Mouse (Mus musculus) mesoderm, embryonic 11.5 days (tissue): ENCODE measurements around the gene Gtsf2.
"Not testable (repeated sequence)": the region's sequence is repeated elsewhere in the genome, so short reads cannot be mapped to it uniquely, and the experiment has no call there.

Source experiments
- DNase-seq: peaks from one replicate; pipeline ENCODE4 v3.0.0-alpha.2; 2012; ENCODE audit warnings: low read depth, low spot score

Gtsf2 gene

GRCm38 (mm10) chr15:103448369-103448768 is at the start of gene Gtsf2:
Gene Gtsf2 (minus strand): TSS chr15:103448469.
- no peak for DNase-seq

- DNase-seq: no peak
Observed at GRCm38 (mm10) chr15:103496204-103497140, 48.2 kb upstream of the Gtsf2 start.

GRCm38 (mm10) chr15:103488336-103488735 is 40.1 kb upstream of the Gtsf2 start:
- no peak for DNase-seq

- no peak for DNase-seq
Observed at GRCm38 (mm10) chr15:103486658-103487057, 38.4 kb upstream of the Gtsf2 start.

GRCm38 (mm10) chr15:103485106-103485505 is 36.8 kb upstream of the Gtsf2 start:
- DNase-seq: no peak

- no peak for DNase-seq
Observed at GRCm38 (mm10) chr15:103484490-103484889, 36.2 kb upstream of the Gtsf2 start.

GRCm38 (mm10) chr15:103482488-103482887 is 34.2 kb upstream of the Gtsf2 start:
- peak; percentile 49 for DNase-seq

GRCm38 (mm10) chr15:103480129-103480528 is 31.9 kb upstream of the Gtsf2 start:
- no peak for DNase-seq

GRCm38 (mm10) chr15:103479080-103479606 is 30.9 kb upstream of the Gtsf2 start:
- no peak for DNase-seq

GRCm38 (mm10) chr15:103473769-103474168 is 25.5 kb upstream of the Gtsf2 start:
- DNase-seq: no peak

GRCm38 (mm10) chr15:103473182-103473581 is 24.9 kb upstream of the Gtsf2 start:
- no peak for DNase-seq

- DNase-seq: no peak
Observed at GRCm38 (mm10) chr15:103472265-103472664, 24.0 kb upstream of the Gtsf2 start.

- no peak for DNase-seq
Observed at GRCm38 (mm10) chr15:103471488-103472194, 23.4 kb upstream of the Gtsf2 start.

- no peak for DNase-seq
Observed at GRCm38 (mm10) chr15:103462539-103463261, 14.4 kb upstream of the Gtsf2 start.

- no peak for DNase-seq
Observed at GRCm38 (mm10) chr15:103454449-103454848, 6.2 kb upstream of the Gtsf2 start.

- DNase-seq: no peak
Observed at GRCm38 (mm10) chr15:103453551-103454218, 5.4 kb upstream of the Gtsf2 start, which contains the start of gene Nckap1l. Gene Nckap1l (plus strand): TSS chr15:103453794.

- not testable (repeated sequence) for DNase-seq
Observed at GRCm38 (mm10) chr15:103445966-103446365, 2.3 kb downstream of the Gtsf2 start.

GRCm38 (mm10) chr15:103430241-103430640 is 18.0 kb downstream of the Gtsf2 start, which contains the start of gene Gtsf1:
Gene Gtsf1 (minus strand): TSS chr15:103430470.
- DNase-seq: no peak

- no peak for DNase-seq
Observed at GRCm38 (mm10) chr15:103427017-103427416, 21.3 kb downstream of the Gtsf2 start.

- DNase-seq: not testable (repeated sequence)
Observed at GRCm38 (mm10) chr15:103405586-103405985, 42.7 kb downstream of the Gtsf2 start.

- no peak for DNase-seq
Observed at GRCm38 (mm10) chr15:103401361-103401760, 46.9 kb downstream of the Gtsf2 start.
